Mouse (Mus musculus) CH12.LX (cell line): ENCODE results near the gene Rgl1.

Experiments used
- CHD2 ChIP-seq: IDR thresholded peaks from 2 replicates; pipeline ENCODE4 v1.6.1; 2011; ENCODE audit warnings: low read length, improper control_type of control experiment
- CTCF ChIP-seq, 2 experiments: IDR thresholded peaks in 1 of 2; conservative IDR thresholded peaks in 1 of 2; 2 replicates each; pipeline ENCODE4 v1.5.1; 2011 to 2012; ENCODE audit warnings: low read depth in 2 of 2, low read length in 2 of 2, improper control_type of control experiment in 1 of 2, inconsistent platforms in 1 of 2, mild to moderate bottlenecking in 1 of 2, moderate library complexity in 1 of 2
- ELF1 ChIP-seq: IDR thresholded peaks from 2 replicates; pipeline ENCODE4 v1.6.1; 2014; ENCODE audit warnings: low read depth, mild to moderate bottlenecking, inconsistent platforms, low read length, improper control_type of control experiment
- GABPA ChIP-seq: IDR thresholded peaks from 2 replicates; pipeline ENCODE4 v1.6.1; 2012; ENCODE audit warnings: low read depth, low read length, improper control_type of control experiment, inconsistent platforms; ENCODE audit not compliant: insufficient replicate concordance
- KAT2A ChIP-seq: IDR thresholded peaks from 2 replicates; pipeline ENCODE4 v1.6.1; 2012; ENCODE audit warnings: low read length, improper control_type of control experiment, inconsistent platforms; ENCODE audit not compliant: insufficient replicate concordance
- USF1 ChIP-seq: IDR thresholded peaks from 2 replicates; pipeline ENCODE4 v1.6.1; 2014; ENCODE audit warnings: low read depth, mild to moderate bottlenecking, inconsistent platforms, low read length, improper control_type of control experiment
- ZMIZ1 ChIP-seq: IDR thresholded peaks from 2 replicates; pipeline ENCODE4 v1.6.1; 2012; ENCODE audit warnings: low read depth, mild to moderate bottlenecking, inconsistent platforms, low read length, improper control_type of control experiment

DNA sequence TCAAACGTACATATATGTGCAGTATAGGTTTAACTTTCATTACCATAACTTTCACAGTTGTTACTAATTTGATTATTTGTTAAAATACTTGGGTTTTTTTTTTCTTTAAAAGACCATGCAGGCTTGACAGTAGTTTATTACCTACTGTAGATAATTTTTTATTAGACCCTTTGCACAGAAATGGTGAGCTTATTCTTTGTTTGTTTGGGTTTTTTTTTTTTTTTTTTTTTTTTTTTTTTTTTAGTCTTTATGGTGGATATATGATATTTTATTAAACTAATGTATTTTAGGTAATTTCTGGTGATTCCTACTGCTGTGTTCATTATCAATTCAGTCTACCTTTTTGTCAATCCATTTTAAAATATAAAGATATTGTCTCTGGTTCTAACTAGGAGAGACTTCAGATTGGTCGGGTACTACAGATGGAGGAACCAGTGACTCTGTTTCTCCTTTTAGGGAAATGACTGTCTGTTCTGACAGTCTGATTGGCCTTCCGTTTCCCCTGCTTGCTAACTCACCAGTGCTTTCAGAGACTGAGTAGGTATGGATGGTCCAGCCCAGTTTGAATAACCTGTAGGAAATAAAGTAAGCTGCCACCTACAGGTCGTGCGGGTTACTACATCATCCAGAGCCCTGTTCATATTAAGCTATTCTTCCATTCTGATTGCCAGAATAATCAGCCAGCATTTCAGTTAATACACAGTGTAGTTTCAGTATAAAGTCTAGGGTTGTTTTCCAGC lies 1.8 kb upstream of the Rgl1 start:
- TF ChIP-seq CTCF (conservative IDR thresholded peaks at IDR 0.05 in 1 of 2, IDR thresholded peaks at IDR 0.05 in 1 of 2; ENCODE audit: low read depth in 2 of 2, low read length in 2 of 2) (peak; percentile 69 to 92), ELF1 (no peak), ZMIZ1 (no peak), CHD2 (no peak), USF1 (no peak), KAT2A (no peak), GABPA (no peak)
